Mouse (Mus musculus) c-Kit-positive CD71-positive TER-119-negative erythroid progenitor cells, embryonic 14.5 days (primary cell): ENCODE data around the gene Magea6.
"Not testable (repeated sequence)": the region's sequence is repeated elsewhere in the genome, so short reads cannot be mapped to it uniquely, and the experiment has no call there.

Experiments used
- DNase-seq: peaks from one replicate; pipeline ENCODE4 v3.0.0-alpha.2; 2013; ENCODE audit warnings: low read depth

Magea6 gene

DNA sequence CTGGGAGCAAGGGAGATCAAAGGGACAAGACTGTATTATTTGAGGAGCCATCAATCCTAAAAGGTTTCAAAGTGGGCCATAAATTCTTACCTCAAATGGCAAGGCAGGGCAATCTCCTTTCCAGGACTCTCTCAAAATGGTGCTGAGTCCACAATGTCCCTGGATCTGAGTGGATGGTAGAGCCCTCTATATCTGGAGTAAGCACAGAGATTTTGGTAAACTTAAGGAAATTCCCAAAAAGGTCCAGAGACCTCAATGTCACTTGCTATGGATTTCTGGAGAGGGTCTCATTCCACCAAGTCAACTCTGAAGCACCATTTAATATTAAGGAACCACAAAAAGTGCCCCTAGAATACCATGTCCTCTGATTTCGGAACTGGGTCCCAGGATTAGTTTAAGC is at the start of gene Magea6:
TSS of gene Magea6 (minus strand) at position 101 of the 400 bp plus-strand sequence.
- DNase-seq: not testable (repeated sequence)

DNA sequence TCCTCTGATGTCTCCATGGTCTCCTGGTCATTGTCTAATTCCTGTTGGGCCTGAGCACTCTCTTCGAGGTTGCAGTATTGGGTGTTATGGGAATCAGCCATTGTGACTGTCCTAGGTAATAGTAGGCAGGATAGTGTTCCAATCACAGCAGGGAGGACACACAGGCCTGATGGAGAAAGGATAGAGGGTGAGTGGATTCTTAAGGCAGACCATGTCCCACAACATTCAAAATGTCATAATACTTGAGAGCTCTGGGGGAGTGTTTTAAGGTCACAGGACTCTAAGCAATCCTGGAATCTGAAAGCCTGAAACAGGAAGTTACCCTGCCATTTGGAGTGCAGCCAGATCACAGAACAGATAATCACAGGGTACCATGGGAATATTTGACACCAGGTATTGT is 13.6 kb upstream of the Magea6 start, which contains the start of gene Magea3:
TSS of gene Magea3 (minus strand) at position 101 of the 400 bp plus-strand sequence.
- DNase-seq: not testable (repeated sequence)

DNA sequence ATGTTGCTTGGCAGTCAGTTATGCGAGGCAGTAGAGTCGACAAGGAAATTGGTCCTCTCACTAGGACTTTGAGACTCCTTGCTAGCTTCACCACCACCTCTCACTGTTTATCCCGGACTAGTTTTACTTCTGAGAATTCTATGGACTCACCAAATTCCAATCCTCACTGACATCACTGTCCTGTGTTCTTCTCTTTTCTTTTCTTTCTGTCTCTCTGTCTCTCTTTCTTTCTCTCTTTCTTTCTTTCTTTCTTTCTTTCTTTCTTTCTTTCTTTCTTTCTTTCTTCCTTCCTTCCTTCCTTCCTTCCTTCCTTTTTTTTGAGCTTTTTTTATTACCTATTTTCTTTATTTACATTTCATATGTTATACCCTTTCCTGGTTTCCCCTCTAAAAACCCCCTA is 45.6 kb downstream of the Magea6 start, which contains the start of gene Cldn34b1:
TSS of gene Cldn34b1 (minus strand) at position 101 of the 400 bp plus-strand sequence.
- DNase-seq: not testable (repeated sequence)
